Comparison of ENCODE assay signal across 17 mouse cellular contexts in the genomic region with DNA sequence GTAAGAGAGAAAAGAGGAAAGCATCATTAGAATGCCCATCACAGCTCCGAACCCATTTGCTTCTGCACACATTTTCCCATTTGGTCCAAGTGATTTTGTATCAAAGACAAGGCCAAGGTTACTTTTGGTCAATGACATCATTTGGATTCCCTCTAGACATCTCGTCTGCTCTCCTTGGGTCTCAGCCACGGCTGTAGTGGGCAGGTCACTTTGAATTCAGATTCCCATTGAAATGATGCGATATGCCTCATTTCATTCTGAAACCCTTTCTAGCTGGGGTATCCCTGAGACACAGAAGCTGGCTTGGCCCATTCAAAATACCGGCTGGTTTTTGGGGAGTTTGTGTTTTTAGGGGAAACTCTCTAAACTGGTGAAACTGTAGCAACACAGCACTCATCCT. TPM values are rescaled to one million over a fixed set of nuclear protein-coding genes. Genes with fewer than 3 reads are reported as not detected.
DNase-seq lines count a peak whose midpoint lies in the region.
"Had no signal": no experiment of that assay in that cellular context is flagged by ENCODE, and none has a peak within 500 bp of the region (broad histone marks: within the 10 kb centered on the region; RNA-seq: fewer than 3 reads in every experiment).

No protein-coding gene starts in this region.

- intact Hi-C loops in heart, postnatal 36 days (cut with DNase I), result no loop called here
- intact Hi-C loops in left cerebral cortex, postnatal 4 days (cut with DNase I), result no loop called here
- intact Hi-C loops in left cerebral cortex, postnatal 14 days (cut with DNase I), result no loop called here

- peak; percentile 25 to 49 for DNase-seq in cerebellum, postnatal 14 days
- DNase-seq in cerebellum, adult 8-10 months, result no peak
- DNase-seq in heart, adult 11 months, result peak; percentile 58
- DNase-seq in heart, postnatal 36 days, result no peak
- peak; percentile 15 for DNase-seq in left cerebral cortex, postnatal 4 days
- DNase-seq in left cerebral cortex, postnatal 14 days (ENCODE audit: low spot score in 2 of 2), result no peak
- DNase-seq: adrenal gland, postnatal 10 days; adrenal gland, postnatal 36 days; B cell, adult 2 months; cerebellum, adult 18-20 months; cerebellum, postnatal 25 days; forebrain, postnatal 0 days; gastrocnemius, postnatal 25 days; heart, postnatal 4 days; kidney, adult 11 months; kidney, adult 8-10 months had no signal

RNA-seq across cellular contexts. Expression of gene Slc24a3, which starts 59.8 kb away (rescaled TPM):
- total RNA-seq in heart, postnatal 36 days (2021), result 1 to 10 TPM; 2.8 to 3.0 TPM
- total RNA-seq in left cerebral cortex, postnatal 4 days (2021), result 10 to 100 TPM; 74.8 to 87.6 TPM
- 100 to 1,000 TPM; 159 to 160 TPM for total RNA-seq in left cerebral cortex, postnatal 14 days (2021)
- total RNA-seq: CH12.LX had no signal

Comparison
In these comparisons a context has a peak if more than half of its experiments do, and no peak if none do; other contexts are left out.
1. DNase-seq: peak in cerebellum, postnatal 14 days (2 of 2), heart, adult 11 months (single experiment) and left cerebral cortex, postnatal 4 days (single experiment); none in cerebellum, adult 8-10 months (single experiment), heart, postnatal 36 days (0 of 2) and left cerebral cortex, postnatal 14 days (0 of 2).
2. RNA of gene Slc24a3, which starts 59.8 kb away (total RNA-seq): 159 to 160 TPM in left cerebral cortex, postnatal 14 days and 74.8 to 87.6 TPM in left cerebral cortex, postnatal 4 days; 2.8 to 3.0 TPM in heart, postnatal 36 days; every median in the first group is over 10 times any median in the second.